Mouse (Mus musculus) midbrain, embryonic 10.5 days (tissue): ENCODE data around the gene Fgfrl1. TPM values are rescaled to one million over a fixed set of nuclear protein-coding genes. Genes with fewer than 3 reads are reported as not detected.

Source experiments
- DNase-seq: peaks from one replicate; pipeline ENCODE4 v3.0.0-alpha.2; 2017; ENCODE audit warnings: low spot score
- H3K27ac ChIP-seq: fragments of 300-500 bp; sonication (generic); replicated peaks from 2 replicates; pipeline ENCODE4 v1.5.1; 2016; ENCODE audit warnings: mild to moderate bottlenecking
- H3K27me3 ChIP-seq: fragments of 300-500 bp; sonication (generic); 2 replicates; pipeline ENCODE4 v1.6.1; 2016; ENCODE audit warnings: low read depth, mild to moderate bottlenecking; ENCODE audit not compliant: poor library complexity, severe bottlenecking
- H3K36me3 ChIP-seq: fragments of 300-500 bp; sonication (generic); 2 replicates; pipeline ENCODE4 v1.6.1; 2016; ENCODE audit warnings: mild to moderate bottlenecking, moderate library complexity
- H3K4me1 ChIP-seq: fragments of 300-500 bp; sonication (generic); 2 replicates; pipeline ENCODE4 v1.6.1; 2016
- H3K4me3 ChIP-seq: fragments of 300-500 bp; sonication (generic); 2 replicates; pipeline ENCODE4 v1.5.1; 2016; ENCODE audit warnings: mild to moderate bottlenecking, moderate library complexity
- H3K9me3 ChIP-seq: fragments of 300-500 bp; sonication (generic); replicated peaks from 2 replicates; pipeline ENCODE4 v1.6.1; 2016; ENCODE audit warnings: mild to moderate bottlenecking
- WGBS: fragments of 180-500 bp; shearing (Covaris S2); methylation state at CpG from one replicate; pipeline ENCODE4 v1.1.7; 2016; 5-methylcytosine and 5-hydroxymethylcytosine counted together
- polyA plus RNA-seq: library from polyadenylated mRNA; unstranded; fragments of >200 nt; fragmentation: Nextera tagmentation; extraction: Ambion mirVana; gene quantifications from 2 replicates; pipeline ENCODE4 v1.2.1, GENCODE M21; 2016

Gene Fgfrl1
- polyA plus RNA-seq, 1 experiment from 2014 or later, result 11.0 TPM

DNA sequence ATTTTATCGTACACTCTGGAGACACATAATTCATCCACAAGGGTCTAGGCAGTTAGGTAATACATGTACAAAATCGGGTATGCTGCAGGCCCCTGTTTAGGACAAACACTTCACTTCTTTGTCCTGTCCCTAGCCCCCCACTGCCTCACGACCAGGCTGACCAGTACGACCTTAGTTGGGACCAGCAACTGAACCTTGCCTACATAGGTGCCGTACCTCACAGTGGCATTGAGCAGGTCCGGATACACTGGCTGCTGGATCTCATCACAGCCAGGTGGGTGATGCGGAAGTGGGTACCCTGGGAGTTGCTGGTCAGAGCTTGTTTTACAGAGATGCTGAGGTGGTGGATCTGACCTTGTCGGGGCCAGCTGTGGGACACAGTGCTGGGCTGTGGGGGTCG lies 22.2 kb upstream of the Fgfrl1 start:
- H3K27ac ChIP-seq, result peak overlapping the region; percentile 94
- WGBS, result 87% methylated on average over 9 of the region's 9 CpGs

DNA sequence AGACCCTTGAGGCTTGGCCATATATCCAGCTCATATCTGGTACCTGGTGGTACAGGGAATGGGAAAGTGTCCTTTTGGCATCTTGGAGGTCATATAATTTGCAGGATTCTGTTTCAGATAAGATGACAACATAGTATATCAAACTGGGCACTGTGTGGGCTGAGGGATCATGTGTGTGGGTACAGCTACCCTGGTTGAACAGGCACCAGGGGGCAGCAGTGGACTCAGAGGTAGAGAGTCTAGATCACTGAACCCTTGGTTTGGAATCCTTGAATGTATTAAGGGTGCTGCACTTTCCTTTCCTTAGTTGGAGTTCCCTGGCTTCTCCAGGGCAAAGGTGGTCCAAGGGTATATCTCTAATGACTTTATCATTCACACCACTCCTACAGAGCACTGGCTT lies 21.4 kb upstream of the Fgfrl1 start:
- H3K4me1 ChIP-seq, result peaks cover 21% of the 10 kb centered on the region
- DNase-seq, result no peak
- no peak overlapping the region for H3K4me3 ChIP-seq
- no peak overlapping the region for H3K27ac ChIP-seq
- no peaks in the 10 kb centered on the region for H3K9me3 ChIP-seq
- H3K27me3 ChIP-seq, result no peaks in the 10 kb centered on the region
- peaks cover 27% of the 10 kb centered on the region for H3K36me3 ChIP-seq

More for the DNA sequence above, 22.2 kb upstream of the Fgfrl1 start:
- Histone ChIP-seq H3K4me3 (peak overlapping the region; percentile 66; the same call in 1 of the 2 replicates), H3K9me3 (no peaks in the 10 kb centered on the region), H3K4me1 (peaks cover 19% of the 10 kb centered on the region), H3K36me3 (peaks cover 27% of the 10 kb centered on the region), H3K27me3 (no peaks in the 10 kb centered on the region)
- DNase-seq, result no peak

DNA sequence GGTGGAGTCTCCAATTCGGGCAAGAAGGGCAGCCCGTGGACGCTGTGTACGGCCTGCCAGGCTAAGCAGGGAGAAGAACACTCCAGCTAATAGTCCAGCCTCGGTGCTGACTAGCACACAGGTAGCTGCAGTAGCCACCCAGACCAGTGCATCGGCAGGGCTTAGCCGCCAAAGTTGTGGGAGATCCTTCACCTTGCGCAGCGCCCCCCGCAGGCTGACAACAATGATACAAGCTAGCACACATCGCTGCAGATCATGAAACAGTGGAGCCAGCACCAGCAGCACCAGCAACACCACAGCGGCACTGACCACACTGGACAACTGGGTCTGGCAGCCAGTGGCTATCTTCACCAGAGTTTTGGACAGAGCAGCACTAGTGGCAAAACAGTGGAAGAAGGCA lies 20.4 kb upstream of the Fgfrl1 start:
- no peak for DNase-seq
- H3K27ac ChIP-seq, result no peak overlapping the region
- WGBS, result 94% methylated on average over 12 of the region's 12 CpGs

DNA sequence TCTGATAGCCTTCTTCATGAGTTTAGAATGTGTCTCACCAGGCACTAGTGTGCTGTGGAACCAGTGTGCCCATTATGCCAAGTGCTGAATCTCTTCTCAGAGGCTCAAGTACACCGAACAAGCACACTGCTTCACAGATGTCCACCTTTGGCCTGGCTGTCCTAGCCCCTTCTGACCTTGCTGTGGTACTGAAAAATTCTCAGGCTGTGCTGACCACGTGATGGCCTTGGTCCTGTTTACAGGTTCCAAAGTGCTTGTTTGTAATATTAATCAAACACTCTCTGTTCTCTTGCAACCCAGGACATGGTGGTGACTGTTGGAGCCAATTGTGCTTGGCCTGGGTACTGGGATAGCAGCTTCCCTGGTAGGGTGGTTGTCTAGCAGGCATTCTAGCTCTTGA lies 17.6 kb upstream of the Fgfrl1 start:
- Histone ChIP-seq H3K36me3 (peaks cover 27% of the 10 kb centered on the region), H3K4me1 (peaks cover 27% of the 10 kb centered on the region), H3K27me3 (no peaks in the 10 kb centered on the region), H3K9me3 (no peaks in the 10 kb centered on the region), H3K27ac (no peak overlapping the region), H3K4me3 (no peak overlapping the region)
- DNase-seq, result no peak
- WGBS, result 81% methylated on average over 2 of the region's 2 CpGs

More for the DNA sequence above, 20.4 kb upstream of the Fgfrl1 start:
- Histone ChIP-seq H3K4me1 (peaks cover 24% of the 10 kb centered on the region), H3K9me3 (no peaks in the 10 kb centered on the region), H3K27me3 (no peaks in the 10 kb centered on the region), H3K36me3 (peaks cover 27% of the 10 kb centered on the region), H3K4me3 (no peak overlapping the region)

DNA sequence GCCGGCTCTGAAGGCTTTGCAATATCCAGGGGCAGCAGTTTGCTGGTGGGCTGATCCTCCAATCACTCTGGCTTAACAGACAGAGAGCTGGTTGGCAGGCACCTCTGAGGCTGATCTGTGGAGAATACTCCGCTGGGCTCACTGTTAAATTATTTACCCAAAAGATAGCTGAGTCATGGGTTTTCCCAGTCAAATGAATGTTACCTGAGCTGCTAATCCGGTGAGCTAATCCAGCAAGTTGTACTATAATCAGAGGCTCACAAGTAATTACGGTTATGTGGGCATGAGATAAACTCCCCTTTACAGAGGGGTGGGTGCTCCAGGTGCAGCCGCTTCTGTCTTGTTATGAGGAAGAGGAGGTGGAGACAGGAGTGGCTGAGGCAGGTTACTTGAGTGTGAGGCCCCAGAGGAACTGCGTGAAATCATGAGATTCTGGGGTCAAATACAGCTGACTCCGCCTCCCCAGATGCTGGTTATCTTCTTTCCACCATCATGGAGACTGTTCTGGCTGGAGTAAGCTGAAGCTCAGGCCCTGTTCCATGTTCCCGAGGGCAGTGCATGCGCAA lies 16.8 kb upstream of the Fgfrl1 start, which contains the start of gene Slc26a1:
Gene Slc26a1, minus strand, starts transcription at position 319 of the 566 bp plus-strand sequence.
- H3K36me3 ChIP-seq, result peaks cover 27% of the 10 kb centered on the region
- H3K4me1 ChIP-seq, result peaks cover 20% of the 10 kb centered on the region
- no peak within 1 kb of the TSS for H3K27ac ChIP-seq
- no peak for DNase-seq
- H3K27me3 ChIP-seq, result no peaks in the 10 kb centered on the region
- WGBS, result 80% methylated on average over 9 of the region's 9 CpGs
- no peaks in the 10 kb centered on the region for H3K9me3 ChIP-seq
- H3K4me3 ChIP-seq, result no peak within 1 kb of the TSS

DNA sequence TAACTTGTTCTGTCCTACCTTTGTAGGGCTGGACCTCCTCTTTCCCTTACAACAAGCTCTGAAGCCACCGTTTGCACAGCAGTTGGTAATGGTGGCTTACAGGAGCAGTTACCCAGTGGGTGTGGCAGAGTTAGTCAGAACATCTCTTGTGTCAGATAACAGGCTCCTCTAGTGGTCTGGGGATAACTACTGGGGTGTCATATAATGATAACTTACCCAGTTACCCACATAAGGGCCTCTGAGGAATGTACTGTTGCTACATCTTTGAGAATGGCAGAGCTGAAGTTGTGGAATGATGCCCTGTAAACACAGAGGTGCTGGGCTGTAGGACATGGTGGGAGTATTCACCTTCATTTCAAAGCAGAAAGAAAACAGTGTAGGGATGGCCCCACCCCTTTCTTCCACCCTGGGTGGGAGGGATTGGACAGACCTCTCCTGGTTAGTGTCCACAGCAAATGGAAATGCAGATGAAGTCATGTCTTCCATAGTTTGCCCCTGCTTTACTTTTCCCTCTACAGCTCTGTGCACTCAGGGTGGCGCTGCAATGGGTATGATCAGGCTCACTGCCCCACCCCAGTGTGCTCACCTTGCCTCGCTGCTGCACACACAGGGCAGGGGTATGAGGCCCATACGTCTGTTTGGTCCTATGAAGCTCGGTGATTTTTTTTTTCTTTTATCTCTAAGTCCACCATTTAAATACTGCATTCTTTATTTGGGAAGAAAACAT lies 15.2 kb upstream of the Fgfrl1 start:
- DNase-seq, result peak; percentile 17
- H3K4me3 ChIP-seq, result peak overlapping the region; percentile 54
- peaks cover 19% of the 10 kb centered on the region for H3K4me1 ChIP-seq
- WGBS, result 17% methylated on average over 5 of the region's 5 CpGs
- H3K9me3 ChIP-seq, result no peaks in the 10 kb centered on the region
- peaks cover 17% of the 10 kb centered on the region for H3K36me3 ChIP-seq
- no peaks in the 10 kb centered on the region for H3K27me3 ChIP-seq
- peak overlapping the region; percentile 90 for H3K27ac ChIP-seq

DNA sequence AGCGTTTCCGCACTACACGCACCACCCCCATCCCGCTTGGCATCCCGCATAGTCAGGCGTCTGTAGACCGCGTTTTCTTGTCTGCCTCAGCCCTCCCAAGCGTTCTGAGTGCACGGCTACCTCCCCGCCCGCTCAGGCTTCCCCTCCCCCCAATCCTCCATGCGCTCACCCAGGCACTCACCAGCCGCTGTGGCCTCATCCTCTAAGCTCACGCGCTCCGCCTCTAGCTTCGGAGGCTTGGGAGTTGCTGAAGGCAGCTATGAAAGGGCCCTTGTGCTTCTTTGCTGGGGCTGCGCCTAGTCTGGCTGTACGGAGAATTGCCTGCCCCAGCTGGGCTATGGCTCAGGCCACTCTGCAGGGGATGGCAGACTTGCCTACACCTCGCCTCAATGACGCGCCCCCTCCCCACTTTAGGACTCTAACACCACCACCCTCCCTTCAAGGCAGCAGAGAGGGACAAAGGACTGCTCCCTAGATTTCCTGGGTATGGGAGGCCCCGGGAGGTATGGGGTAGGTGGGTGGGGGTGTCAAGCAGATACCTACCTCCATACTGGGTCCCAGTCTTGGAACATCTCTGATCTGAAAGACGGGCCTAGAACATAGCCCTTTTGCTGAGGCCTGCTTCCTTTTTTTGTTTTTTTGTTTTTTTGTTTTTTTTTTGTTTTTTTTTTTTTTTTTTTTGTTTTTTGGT lies 14.4 kb upstream of the Fgfrl1 start:
- 4% methylated on average over 25 of the region's 25 CpGs for WGBS
- Histone ChIP-seq H3K36me3 (peaks cover 9% of the 10 kb centered on the region), H3K4me1 (peaks cover 19% of the 10 kb centered on the region), H3K9me3 (no peaks in the 10 kb centered on the region), H3K27ac (peak overlapping the region; percentile 90), H3K27me3 (no peaks in the 10 kb centered on the region), H3K4me3 (peak overlapping the region; percentile 54)
- peak; percentile 78 for DNase-seq

DNA sequence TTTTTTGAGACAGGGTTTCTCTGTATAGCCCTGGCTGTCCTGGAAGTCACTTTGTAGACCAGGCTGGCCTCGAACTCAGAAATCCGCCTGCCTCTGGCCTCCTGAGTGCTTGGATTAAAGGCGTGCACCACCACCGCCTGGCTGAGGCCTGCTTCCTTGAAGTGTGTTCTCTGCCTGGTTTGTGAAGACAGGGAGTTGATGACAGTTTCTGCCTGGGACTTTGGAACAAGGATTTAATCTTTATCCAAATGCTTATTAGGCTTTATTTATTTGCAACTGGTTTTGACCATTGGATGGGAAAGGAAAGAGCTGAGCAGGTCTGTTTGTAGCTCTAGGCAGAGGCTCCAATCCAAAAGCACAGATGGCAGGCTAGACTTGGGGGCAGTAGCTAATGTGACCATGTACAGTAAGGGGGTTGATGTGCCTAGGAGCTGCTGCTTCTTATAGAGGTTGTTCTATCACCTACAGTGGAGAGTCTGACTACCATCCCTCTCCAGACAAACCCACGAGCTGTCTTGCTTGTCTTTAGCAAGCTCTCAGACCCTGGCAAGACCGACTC lies 13.8 kb upstream of the Fgfrl1 start:
- Histone ChIP-seq H3K9me3 (no peaks in the 10 kb centered on the region), H3K27ac (no peak overlapping the region), H3K27me3 (no peaks in the 10 kb centered on the region), H3K4me1 (peaks cover 19% of the 10 kb centered on the region), H3K36me3 (peaks cover 3% of the 10 kb centered on the region; the same call in 1 of the 2 replicates), H3K4me3 (no peak overlapping the region)
- DNase-seq, result no peak
- 83% methylated on average over 6 of the region's 6 CpGs for WGBS

DNA sequence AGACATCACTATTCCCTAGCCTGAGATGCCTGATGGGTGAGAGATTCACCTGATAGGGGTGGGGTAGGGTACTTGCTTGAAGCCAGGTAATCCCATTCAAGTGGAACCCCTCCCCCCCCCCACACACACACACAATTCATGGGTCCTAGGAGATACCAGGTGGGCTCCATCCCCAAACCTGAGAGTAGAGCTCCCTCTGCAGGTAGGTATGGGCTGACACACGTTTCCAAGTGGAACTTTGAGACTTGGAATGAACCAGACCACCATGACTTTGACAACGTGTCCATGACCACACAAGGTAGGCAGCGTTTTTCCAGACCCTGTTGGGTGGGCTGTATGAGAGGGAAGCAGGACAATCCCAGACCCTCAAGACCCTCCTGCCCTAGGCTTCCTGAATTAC lies 12.3 kb upstream of the Fgfrl1 start:
- H3K27me3 ChIP-seq, result no peaks in the 10 kb centered on the region
- H3K36me3 ChIP-seq, result no peaks in the 10 kb centered on the region
- no peak for DNase-seq
- H3K4me1 ChIP-seq, result peaks cover 19% of the 10 kb centered on the region
- no peak overlapping the region for H3K27ac ChIP-seq
- no peak overlapping the region for H3K4me3 ChIP-seq
- 60% methylated on average over 3 of the region's 3 CpGs for WGBS
- no peaks in the 10 kb centered on the region for H3K9me3 ChIP-seq

DNA sequence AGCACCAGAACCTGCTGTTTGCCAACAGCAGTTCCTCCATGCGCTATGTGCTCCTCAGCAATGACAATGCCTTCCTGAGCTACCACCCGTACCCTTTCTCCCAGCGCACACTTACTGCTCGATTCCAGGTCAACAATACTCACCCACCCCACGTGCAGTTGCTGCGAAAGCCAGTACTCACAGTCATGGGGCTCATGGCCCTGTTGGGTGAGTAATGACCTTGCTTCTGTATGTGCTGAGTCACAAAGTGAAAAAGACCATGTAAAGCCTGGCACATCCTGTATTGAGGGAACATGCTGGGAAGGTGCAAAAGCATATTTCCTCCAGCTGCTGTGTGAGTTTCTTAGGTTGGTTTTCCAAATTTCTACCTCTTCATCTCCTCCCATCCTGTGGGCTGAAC lies 11.3 kb upstream of the Fgfrl1 start:
- Histone ChIP-seq H3K9me3 (no peaks in the 10 kb centered on the region), H3K4me1 (peaks cover 17% of the 10 kb centered on the region), H3K36me3 (no peaks in the 10 kb centered on the region), H3K27ac (no peak overlapping the region), H3K4me3 (no peak overlapping the region), H3K27me3 (no peaks in the 10 kb centered on the region)
- 92% methylated on average over 6 of the region's 6 CpGs for WGBS
- no peak for DNase-seq

DNA sequence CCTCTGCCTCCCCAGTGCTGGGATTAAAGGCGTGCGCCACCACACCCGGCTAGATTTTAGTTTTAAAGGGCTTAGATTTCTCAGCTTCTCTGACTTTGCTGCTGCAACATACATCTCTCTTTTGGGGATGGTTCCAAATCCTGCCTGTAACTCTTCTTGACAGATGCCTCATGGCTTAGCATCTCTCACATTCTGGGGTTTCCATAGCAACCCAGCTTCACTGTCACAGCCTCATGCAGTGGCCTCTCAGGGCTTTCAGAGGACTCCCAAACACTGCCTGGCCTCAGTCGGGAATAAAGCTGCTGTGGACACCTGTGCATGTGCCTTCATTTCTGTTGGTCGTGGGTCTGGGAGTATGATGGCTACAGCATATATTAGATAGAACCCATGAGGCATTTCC lies 3.1 kb upstream of the Fgfrl1 start:
- no peaks in the 10 kb centered on the region for H3K36me3 ChIP-seq
- peaks cover 22% of the 10 kb centered on the region for H3K4me1 ChIP-seq
- no peak overlapping the region for H3K27ac ChIP-seq
- H3K4me3 ChIP-seq, result no peak overlapping the region
- DNase-seq, result no peak
- H3K9me3 ChIP-seq, result no peaks in the 10 kb centered on the region
- WGBS, result 76% methylated on average over 5 of the region's 5 CpGs
- peaks cover 25% of the 10 kb centered on the region for H3K27me3 ChIP-seq

DNA sequence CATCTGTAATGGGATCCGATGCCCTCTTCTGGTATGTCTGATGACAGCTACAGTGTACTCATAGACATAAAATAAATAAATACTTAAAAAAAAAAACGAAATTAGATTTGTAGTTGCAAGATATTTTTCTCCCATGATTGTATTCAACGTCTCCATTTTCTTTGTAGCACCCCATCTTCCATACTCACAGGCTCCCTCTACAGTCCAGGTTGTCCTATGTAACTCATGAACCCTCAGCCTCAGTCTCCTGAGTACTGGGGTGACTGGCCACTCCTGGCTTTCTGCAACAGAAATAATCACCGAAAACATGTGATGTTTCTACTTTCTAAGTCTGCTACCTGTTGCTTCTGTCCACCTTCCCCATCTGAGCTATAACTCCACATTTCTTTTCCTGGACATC lies 1.0 kb upstream of the Fgfrl1 start:
- no peak overlapping the region for H3K4me3 ChIP-seq

More for the DNA sequence above, 1.0 kb upstream of the Fgfrl1 start:
- H3K4me1 ChIP-seq, result peaks cover 38% of the 10 kb centered on the region
- no peak for DNase-seq
- no peaks in the 10 kb centered on the region for H3K9me3 ChIP-seq
- 75% methylated on average over 4 of the region's 4 CpGs for WGBS
- H3K27ac ChIP-seq, result no peak overlapping the region
- peaks cover 38% of the 10 kb centered on the region for H3K27me3 ChIP-seq
- H3K36me3 ChIP-seq, result no peaks in the 10 kb centered on the region
